Mouse (Mus musculus): ENCODE measurements around the gene Tle2. TPM values are rescaled to one million over a fixed set of nuclear protein-coding genes. Genes with fewer than 3 reads are reported as not detected.
A peak's percentile ranks its signal among the peaks of the same experiment; 100 is the strongest.

The Tle2 gene
- total and polyA plus RNA-seq, 3 experiments = 0.19 to 2.4 TPM; not detected in 1

- Histone ChIP-seq H3K27me3 (ENCODE audit: control insufficient read depth in 1 of 2, insufficient read depth in 2 of 2, low read length in 2 of 2) (no peaks in the 10 kb centered on the region), H3K4me1 (ENCODE audit: control insufficient read depth in 1 of 2, insufficient read depth in 2 of 2, low read length in 2 of 2) (peaks cover 6 to 19% of the 10 kb centered on the region in 2 experiments), H3K9ac (ENCODE audit: control insufficient read depth, low read depth, low read length, poor library complexity, severe bottlenecking) (peak overlapping the region; percentile 35), H3K79me2 (ENCODE audit: control insufficient read depth, insufficient read depth, low read length, poor library complexity) (no peaks in the 10 kb centered on the region), H3K36me3 (ENCODE audit: control insufficient read depth in 1 of 2, insufficient read depth in 2 of 2, low read length in 2 of 2) (peaks cover 0 to 7% of the 10 kb centered on the region in 2 experiments; a peak in 2 of 4 replicates), H3K9me3 (replicated peaks; ENCODE audit: insufficient read depth, low read length) (no peaks in the 10 kb centered on the region), H3K4me3 (ENCODE audit: control insufficient read depth in 1 of 2, insufficient read depth in 1 of 2, low read depth in 2 of 2, low read length in 2 of 2) (peak overlapping the region in 1 of 2 experiments; percentile 26; a peak in 1 of 4 replicates), H3K27ac (ENCODE audit: control insufficient read depth, low read depth, low read length) (0 out of 2 replicates have a peak overlapping the region, but pooled peaks have one; percentile 23)
- peak; percentile 89 for DNase-seq (ENCODE audit: low read depth, low spot score)
- TF ChIP-seq MYB (IDR thresholded peaks at IDR 0.05; ENCODE audit: low read depth, low read length) = no peak
- peak; percentile 37; the same call in 1 of the 2 replicates for TF ChIP-seq KAT2A (conservative IDR thresholded peaks at IDR 0.05; ENCODE audit: low read depth, low read length)
- TF ChIP-seq POLR2AphosphoS2 (IDR thresholded peaks at IDR 0.05; ENCODE audit: low read length) = no peak
- peak; percentile 52; the same call in 1 of the 2 replicates for TF ChIP-seq GABPA (IDR thresholded peaks at IDR 0.05; ENCODE audit: low read depth, low read length)
- TF ChIP-seq MAX (IDR thresholded peaks at IDR 0.05; ENCODE audit: low read length) = peak; percentile 58; the same call in 1 of the 2 replicates
- TF ChIP-seq MEF2A (IDR thresholded peaks at IDR 0.05; ENCODE audit: extremely low read depth, insufficient replicate concordance, low read depth, low read length, poor library complexity, severe bottlenecking) = no peak
- no peak for TF ChIP-seq USF1 (IDR thresholded peaks at IDR 0.05; ENCODE audit: low read depth, low read length)
- TF ChIP-seq NELFE (IDR thresholded peaks at IDR 0.05; ENCODE audit: low read depth, low read length) = peak; percentile 51
- no peak for TF ChIP-seq RCOR1 (IDR thresholded peaks at IDR 0.05; ENCODE audit: low read depth, low read length)
- TF ChIP-seq SMC3 (IDR thresholded peaks at IDR 0.05; ENCODE audit: low read depth, low read length) = peak; percentile 64
- peak; percentile 78 for TF ChIP-seq BHLHE40 (IDR thresholded peaks at IDR 0.05; ENCODE audit: borderline replicate concordance, low read depth, low read length)
- peak; percentile 77 for TF ChIP-seq RAD21 (IDR thresholded peaks at IDR 0.05; ENCODE audit: low read depth, low read length)
- TF ChIP-seq UBTF (IDR thresholded peaks at IDR 0.05; ENCODE audit: borderline replicate concordance, insufficient read depth, low read depth, low read length) = no peak
- TF ChIP-seq MYC (IDR thresholded peaks at IDR 0.05; ENCODE audit: low read depth, low read length) = peak; percentile 69
- no peak for TF ChIP-seq ZMIZ1 (IDR thresholded peaks at IDR 0.05; ENCODE audit: low read depth, low read length)
- TF ChIP-seq TBP (IDR thresholded peaks at IDR 0.05; ENCODE audit: low read depth, low read length) = 0 out of 2 replicates have a peak, but pooled peaks have one; percentile 8
- TF ChIP-seq MXI1 (IDR thresholded peaks at IDR 0.05; ENCODE audit: low read depth, low read length) = peak; percentile 75
- 0 out of 2 replicates have a peak, but pooled peaks have one; percentile 27 for TF ChIP-seq ELF1 (IDR thresholded peaks at IDR 0.05; ENCODE audit: low read depth, low read length)
- TF ChIP-seq ZNF384 (IDR thresholded peaks at IDR 0.05; ENCODE audit: low read depth, low read length) = peak; percentile 26; the same call in 1 of the 2 replicates
- TF ChIP-seq TAL1 (IDR thresholded peaks at IDR 0.05; ENCODE audit: low read length) = no peak
- TF ChIP-seq SIN3A (IDR thresholded peaks at IDR 0.05; ENCODE audit: low read length) = peak; percentile 90
- TF ChIP-seq NRF1 (IDR thresholded peaks at IDR 0.05; ENCODE audit: insufficient read depth, low read depth, low read length, poor library complexity, severe bottlenecking) = no peak
- TF ChIP-seq MAFK (IDR thresholded peaks at IDR 0.05; ENCODE audit: borderline replicate concordance, low read depth, low read length) = 0 out of 2 replicates have a peak, but pooled peaks have one; percentile 31
- peak; percentile 84 for TF ChIP-seq ETS1 (IDR thresholded peaks at IDR 0.05; ENCODE audit: low read depth, low read length)
- TF ChIP-seq CHD2 (IDR thresholded peaks at IDR 0.05; ENCODE audit: low read length) = peak; percentile 81
- peak; percentile 77 for TF ChIP-seq HCFC1 (IDR thresholded peaks at IDR 0.05; ENCODE audit: low read depth, low read length)
- TF ChIP-seq ZC3H11A (IDR thresholded peaks at IDR 0.05; ENCODE audit: low read depth, low read length) = peak; percentile 59
- 0 out of 2 replicates have a peak, but pooled peaks have one; percentile 61 for TF ChIP-seq CHD1 (IDR thresholded peaks at IDR 0.05; ENCODE audit: low read depth, low read length)
- TF ChIP-seq JUND (IDR thresholded peaks at IDR 0.05; ENCODE audit: low read depth, low read length) = no peak; the same call in 1 of the 2 replicates
- peak; percentile 91 for TF ChIP-seq MAZ (IDR thresholded peaks at IDR 0.05; ENCODE audit: low read depth, low read length)
- TF ChIP-seq EP300 (IDR thresholded peaks at IDR 0.05; ENCODE audit: low read depth in 1 of 2, low read length in 2 of 2) = peak; percentile 17 to 56; a peak in 2 of 4 replicates
- TF ChIP-seq USF2 (IDR thresholded peaks at IDR 0.05; ENCODE audit: borderline replicate concordance in 1 of 2, insufficient read depth in 1 of 2, low read depth in 1 of 2, low read length in 2 of 2) = no peak
- peak; percentile 39; the same call in 1 of the 2 replicates for TF ChIP-seq TCF12 (IDR thresholded peaks at IDR 0.05; ENCODE audit: low read depth, low read length)
- no peak for TF ChIP-seq POLR2AphosphoS5 (IDR thresholded peaks at IDR 0.05; ENCODE audit: borderline replicate concordance, low read depth, low read length)
- TF ChIP-seq ZKSCAN1 (IDR thresholded peaks at IDR 0.05; ENCODE audit: low read depth, low read length) = peak; percentile 74; the same call in 1 of the 2 replicates
Observed at GRCm38 (mm10) chr10:81551597-81552102, 22.7 kb upstream of the Tle2 start.

All from MEL (cell line).